Mouse (Mus musculus) lung, adult 2 months (tissue): ENCODE results near the gene Strip1. TPM values are rescaled to one million over a fixed set of nuclear protein-coding genes. Genes with fewer than 3 reads are reported as not detected.

Source experiments
- DNase-seq: peaks from one replicate; pipeline ENCODE4 v3.0.0; 2022
- H3K4me1 ChIP-seq: fragments of 200-500 bp; 2 replicates; pipeline ENCODE4 v1.6.1; 2011; ENCODE audit warnings: low read length; ENCODE audit not compliant: control insufficient read depth, insufficient read depth
- H3K4me3 ChIP-seq: fragments of 200-500 bp; replicated peaks from 2 replicates; pipeline ENCODE3; 2011; ENCODE audit warnings: low read depth, mild to moderate bottlenecking, control low read depth, low read length; ENCODE audit errors: extremely low read depth
- CTCF ChIP-seq: fragments of 200-500 bp; IDR thresholded peaks from 2 replicates; pipeline ENCODE4 v1.5.1; 2011; ENCODE audit warnings: mild to moderate bottlenecking, low read length, control low read depth; ENCODE audit not compliant: insufficient read depth
- POLR2A ChIP-seq: fragments of 200-500 bp; IDR thresholded peaks from 2 replicates; pipeline ENCODE4 v1.6.1; 2011; ENCODE audit warnings: low read depth, mild to moderate bottlenecking, control low read depth, low read length, borderline replicate concordance; ENCODE audit errors: extremely low read depth
- WGBS: fragments of 180-500 bp; shearing (Covaris S2); methylation state at CpG from one replicate; pipeline ENCODE4 v1.1.7; 2018; 5-methylcytosine and 5-hydroxymethylcytosine counted together
- polyA plus RNA-seq: library from polyadenylated mRNA; depleted of rRNA; stranded (reverse); fragments of >200 nt; gene quantifications from 2 replicates; pipeline ENCODE4 v1.2.3, GENCODE M21; 2012

Gene Strip1
- polyA plus RNA-seq, 1 experiment = 43.6 TPM

- 91% methylated on average over 3 of the region's 3 CpGs for WGBS
- H3K4me1 ChIP-seq = no peaks in the 10 kb centered on the region
Measured at GRCm38 (mm10) chr3:107617800-107618199, 13.7 kb downstream of the Strip1 start.

GRCm38 (mm10) chr3:107612902-107613525 lies 18.5 kb downstream of the Strip1 start:
- no peaks in the 10 kb centered on the region for H3K4me1 ChIP-seq
- TF ChIP-seq POLR2A = no peak
- peak; percentile 94 for TF ChIP-seq CTCF
- DNase-seq = peak; percentile 54
- 93% methylated on average over 11 of the region's 11 CpGs for WGBS
- H3K4me3 ChIP-seq = no peak overlapping the region

More at GRCm38 (mm10) chr3:107617800-107618199, 13.7 kb downstream of the Strip1 start:
- DNase-seq = no peak
- H3K4me3 ChIP-seq = no peak overlapping the region
- TF ChIP-seq POLR2A (no peak), CTCF (no peak)

GRCm38 (mm10) chr3:107611394-107611793 lies 20.1 kb downstream of the Strip1 start:
- TF ChIP-seq CTCF (no peak), POLR2A (no peak)
- Histone ChIP-seq H3K4me1 (no peaks in the 10 kb centered on the region), H3K4me3 (no peak overlapping the region)
- WGBS = 80% methylated on average over 4 of the region's 4 CpGs
- DNase-seq = no peak

GRCm38 (mm10) chr3:107609376-107609775 lies 22.1 kb downstream of the Strip1 start:
- TF ChIP-seq POLR2A = no peak
- TF ChIP-seq CTCF = no peak
- 67% methylated on average over 3 of the region's 3 CpGs for WGBS
- no peak for DNase-seq

DNA sequence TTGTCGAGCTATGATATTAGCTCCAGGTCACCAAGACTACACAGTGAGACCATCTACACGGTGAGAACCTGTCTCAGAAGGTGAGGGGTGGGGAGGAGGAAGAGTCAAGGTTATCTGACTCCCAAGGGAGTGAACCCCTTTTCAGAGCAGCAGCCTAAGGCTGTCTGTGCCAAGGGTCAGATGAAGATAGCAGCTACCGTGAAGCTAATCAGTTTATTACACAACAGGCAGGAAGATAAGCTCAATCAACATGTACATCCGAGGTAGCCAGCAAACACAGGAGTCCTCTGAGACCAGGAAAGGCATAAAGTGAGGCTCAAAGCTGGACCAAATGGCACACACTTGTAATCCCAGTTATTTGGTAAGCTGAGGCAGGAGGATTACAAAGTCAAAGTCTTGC lies 22.7 kb downstream of the Strip1 start:
- no peak overlapping the region for H3K4me3 ChIP-seq
- WGBS = 44% methylated on average over 4 of the region's 4 CpGs
- H3K4me1 ChIP-seq = no peaks in the 10 kb centered on the region
- DNase-seq = no peak
- no peak for TF ChIP-seq CTCF
- no peak for TF ChIP-seq POLR2A

More at GRCm38 (mm10) chr3:107609376-107609775, 22.1 kb downstream of the Strip1 start:
- Histone ChIP-seq H3K4me1 (no peaks in the 10 kb centered on the region), H3K4me3 (no peak overlapping the region)

DNA sequence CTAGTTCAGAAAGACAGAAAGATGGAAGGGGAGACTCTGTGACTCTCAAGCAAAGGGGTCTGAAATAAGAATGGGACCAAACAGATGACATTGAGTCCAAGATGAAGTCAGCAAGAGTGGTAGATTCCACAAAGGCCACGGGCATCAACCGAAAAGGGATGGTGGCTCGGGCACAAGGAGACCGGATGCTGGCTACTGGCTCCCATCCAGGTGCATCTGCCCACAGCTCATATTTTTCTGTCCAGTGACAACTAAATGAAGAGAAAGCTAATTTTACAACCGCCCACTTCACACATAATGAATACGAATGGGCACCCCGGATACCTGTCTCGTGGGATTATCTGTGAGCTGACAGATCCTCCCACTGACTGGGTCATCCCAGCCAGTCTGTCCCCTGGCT lies 24.3 kb downstream of the Strip1 start:
- WGBS = 71% methylated on average over 8 of the region's 8 CpGs
- DNase-seq = no peak
- Histone ChIP-seq H3K4me1 (no peaks in the 10 kb centered on the region), H3K4me3 (no peak overlapping the region)
- no peak for TF ChIP-seq POLR2A
- no peak for TF ChIP-seq CTCF

DNA sequence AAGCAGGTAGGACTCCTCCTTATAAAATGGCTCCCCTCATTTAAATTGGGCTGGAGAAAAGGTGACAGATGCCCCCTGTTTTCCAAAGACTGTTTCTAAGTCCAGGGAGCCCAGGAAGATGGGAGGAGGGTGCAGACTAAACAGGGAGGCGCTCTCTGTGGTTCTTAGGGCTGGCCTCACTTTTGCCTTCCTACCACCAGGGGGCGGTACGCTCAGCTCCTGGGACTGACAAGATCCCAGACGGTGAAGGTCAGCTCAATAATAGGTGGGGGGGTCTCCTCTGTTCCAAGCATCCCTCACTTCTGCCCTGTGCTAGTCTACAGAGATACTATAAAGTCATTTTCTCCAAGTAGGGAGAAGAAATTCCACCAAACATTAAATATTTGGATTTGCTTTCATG lies 26.2 kb downstream of the Strip1 start:
- H3K4me1 ChIP-seq = no peaks in the 10 kb centered on the region
- H3K4me3 ChIP-seq = no peak overlapping the region
- DNase-seq = peak; percentile 51
- WGBS = 5% methylated on average over 4 of the region's 4 CpGs
- TF ChIP-seq POLR2A (no peak), CTCF (peak; percentile 86)

GRCm38 (mm10) chr3:107600127-107600526 lies 31.4 kb downstream of the Strip1 start:
- no peak for TF ChIP-seq POLR2A
- no peak for TF ChIP-seq CTCF
- Histone ChIP-seq H3K4me1 (peaks cover 4% of the 10 kb centered on the region; the same call in 1 of the 2 replicates), H3K4me3 (no peak overlapping the region)
- no peak for DNase-seq
- 43% methylated on average over 6 of the region's 6 CpGs for WGBS

GRCm38 (mm10) chr3:107597586-107598389 lies 33.7 kb downstream of the Strip1 start:
- no peak overlapping the region for H3K4me3 ChIP-seq
- DNase-seq = no peak
- TF ChIP-seq POLR2A (no peak), CTCF (no peak)
- 21% methylated on average over 22 of the region's 22 CpGs for WGBS
- H3K4me1 ChIP-seq = peaks cover 4% of the 10 kb centered on the region; the same call in 1 of the 2 replicates

DNA sequence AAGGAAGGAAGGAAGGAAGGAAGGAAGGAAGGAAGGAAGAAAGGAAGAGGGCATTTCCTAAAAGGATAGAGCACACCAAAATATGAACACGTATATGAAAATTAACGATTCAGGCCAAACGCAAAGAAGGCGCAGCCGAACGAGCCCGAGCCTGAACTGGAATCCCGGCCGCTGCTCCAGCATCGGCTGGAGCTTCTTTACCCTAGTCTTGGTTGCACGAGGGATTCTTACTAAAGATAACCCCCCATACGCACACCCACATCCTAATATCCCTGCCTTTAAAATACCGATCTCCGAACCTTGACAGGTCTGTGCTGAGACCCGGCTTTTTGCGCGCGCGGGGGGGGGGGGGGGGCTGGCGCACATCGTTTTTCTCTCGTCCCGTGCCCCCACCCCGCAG lies 34.4 kb downstream of the Strip1 start:
- Histone ChIP-seq H3K4me1 (peaks cover 4% of the 10 kb centered on the region; the same call in 1 of the 2 replicates), H3K4me3 (no peak overlapping the region)
- DNase-seq = no peak
- 5% methylated on average over 24 of the region's 24 CpGs for WGBS
- TF ChIP-seq CTCF = no peak
- TF ChIP-seq POLR2A = no peak

DNA sequence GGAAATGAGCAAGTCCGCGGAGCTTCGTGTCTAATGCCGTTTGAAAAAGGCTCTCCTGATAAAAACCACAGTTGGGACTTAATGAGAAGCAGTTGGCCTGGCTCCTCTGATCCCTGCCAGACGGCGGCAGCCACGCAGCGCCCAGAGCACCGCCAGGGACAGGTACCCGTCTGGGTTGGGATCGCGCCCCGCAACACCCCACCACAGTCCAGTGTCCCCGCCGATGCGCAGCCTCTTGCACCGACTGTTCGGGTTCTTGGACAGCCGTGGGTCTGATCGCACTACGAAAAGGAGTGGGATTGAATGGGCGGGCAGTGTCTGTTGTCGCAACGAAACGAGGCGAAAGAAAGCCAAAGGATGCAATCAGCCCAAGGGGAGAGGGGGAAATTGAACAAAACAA lies 34.9 kb downstream of the Strip1 start:
- Histone ChIP-seq H3K4me1 (peaks cover 4% of the 10 kb centered on the region; the same call in 1 of the 2 replicates), H3K4me3 (no peak overlapping the region)
- 3% methylated on average over 26 of the region's 26 CpGs for WGBS
- TF ChIP-seq CTCF (no peak), POLR2A (no peak)
- DNase-seq = peak; percentile 30
